Mouse (Mus musculus) B cell, adult 2 months (primary cell): ENCODE measurements around the gene Ifit3b.
"Not testable (repeated sequence)": the region's sequence is repeated elsewhere in the genome, so short reads cannot be mapped to it uniquely, and the experiment has no call there.

Source experiments
- DNase-seq, 2 experiments: peaks; one replicate each; pipeline ENCODE4 v3.0.0; 2022

Gene Ifit3b

GRCm38 (mm10) chr19:34612243-34613001 is 4.7 kb downstream of the Ifit3b start:
- DNase-seq: not testable (repeated sequence)

GRCm38 (mm10) chr19:34620871-34621270 is 13.1 kb downstream of the Ifit3b start:
- no peak for DNase-seq

- DNase-seq: no peak
Measured at GRCm38 (mm10) chr19:34623781-34624180, 16.0 kb downstream of the Ifit3b start.

- no peak for DNase-seq
Measured at GRCm38 (mm10) chr19:34624663-34625062, 16.9 kb downstream of the Ifit3b start.

- no peak for DNase-seq
Measured at GRCm38 (mm10) chr19:34627496-34627895, 19.7 kb downstream of the Ifit3b start.

GRCm38 (mm10) chr19:34631487-34631886 is 23.7 kb downstream of the Ifit3b start:
- DNase-seq: no peak

GRCm38 (mm10) chr19:34633484-34633883 is 25.7 kb downstream of the Ifit3b start:
- no peak for DNase-seq

- DNase-seq: peak; percentile 73 to 75
Measured at GRCm38 (mm10) chr19:34636933-34637557, 29.3 kb downstream of the Ifit3b start.

- peak; percentile 49 to 55 for DNase-seq
Measured at GRCm38 (mm10) chr19:34640623-34641022, 32.9 kb downstream of the Ifit3b start, which contains the start of the genes Ifit1bl2 and Ifit1. Gene Ifit1bl2, minus strand, starts transcription at chr19:34640743. Gene Ifit1, plus strand, starts transcription at chr19:34640871.

- DNase-seq: no peak
Measured at GRCm38 (mm10) chr19:34642616-34643015, 34.8 kb downstream of the Ifit3b start.

- not testable (repeated sequence) for DNase-seq
Measured at GRCm38 (mm10) chr19:34647630-34648029, 39.9 kb downstream of the Ifit3b start.

- DNase-seq: no peak
Measured at GRCm38 (mm10) chr19:34650276-34650675, 42.5 kb downstream of the Ifit3b start.

- DNase-seq: no peak
Measured at GRCm38 (mm10) chr19:34650997-34651396, 43.2 kb downstream of the Ifit3b start.

- no peak for DNase-seq
Measured at GRCm38 (mm10) chr19:34655227-34655805, 47.5 kb downstream of the Ifit3b start.

- no peak for DNase-seq
Measured at GRCm38 (mm10) chr19:34656511-34657298, 48.9 kb downstream of the Ifit3b start.

- DNase-seq: peak; percentile 29 to 41
Measured at GRCm38 (mm10) chr19:34662067-34662507, 54.3 kb downstream of the Ifit3b start.

GRCm38 (mm10) chr19:34662740-34663139 is 55.0 kb downstream of the Ifit3b start:
- DNase-seq: no peak
